Mouse (Mus musculus) limb, embryonic 13.5 days (tissue): ENCODE results near the gene Arhgap31. TPM values are rescaled to one million over a fixed set of nuclear protein-coding genes. Genes with fewer than 3 reads are reported as not detected.

Experiments used
- ATAC-seq: fragments of 200-750 bp; cut with Nextera tagmentation; 2 replicates; pipeline ENCODE4 v1.8.0; 2017; ENCODE audit warnings: low read depth, moderate number of reproducible peaks, moderate TSS enrichment; ENCODE audit not compliant: low FRiP score
- H3K27ac ChIP-seq: fragments of 300-500 bp; sonication (generic); 2 replicates; pipeline ENCODE4 v1.5.1; 2015; ENCODE audit warnings: inconsistent platforms, mild to moderate bottlenecking, moderate library complexity
- H3K27me3 ChIP-seq: fragments of 300-500 bp; sonication (generic); 2 replicates; pipeline ENCODE4 v1.6.1; 2015; ENCODE audit warnings: mild to moderate bottlenecking, inconsistent platforms
- H3K36me3 ChIP-seq: fragments of 300-500 bp; sonication (generic); 2 replicates; pipeline ENCODE4 v1.6.1; 2015; ENCODE audit warnings: inconsistent platforms, mild to moderate bottlenecking, moderate library complexity
- H3K4me1 ChIP-seq: fragments of 300-500 bp; sonication (generic); 2 replicates; pipeline ENCODE4 v1.6.1; 2015; ENCODE audit warnings: inconsistent platforms
- H3K4me2 ChIP-seq: fragments of 300-500 bp; sonication (generic); replicated peaks from 2 replicates; pipeline ENCODE4 v1.6.1; 2015; ENCODE audit warnings: inconsistent platforms, mild to moderate bottlenecking, moderate library complexity
- H3K4me3 ChIP-seq: fragments of 300-500 bp; sonication (generic); 2 replicates; pipeline ENCODE4 v1.5.1; 2015; ENCODE audit warnings: moderate library complexity, mild to moderate bottlenecking, inconsistent platforms
- H3K9ac ChIP-seq: fragments of 300-500 bp; sonication (generic); 2 replicates; pipeline ENCODE4 v1.6.1; 2015; ENCODE audit warnings: mild to moderate bottlenecking, inconsistent platforms
- H3K9me3 ChIP-seq: fragments of 300-500 bp; sonication (generic); 2 replicates; pipeline ENCODE4 v1.6.1; 2016; ENCODE audit warnings: inconsistent platforms
- WGBS: fragments of 180-500 bp; shearing (Covaris S2); methylation state at CpG from one replicate; pipeline ENCODE4 v1.1.7; 2015; 5-methylcytosine and 5-hydroxymethylcytosine counted together
- polyA plus RNA-seq: library from polyadenylated mRNA; unstranded; fragments of >200 nt; fragmentation: Nextera tagmentation; extraction: Ambion mirVana; gene quantifications from 2 replicates; pipeline ENCODE4 v1.2.1, GENCODE M21; 2015

Gene Arhgap31
- polyA plus RNA-seq, 1 experiment from 2014 or later = 14.5 TPM

DNA sequence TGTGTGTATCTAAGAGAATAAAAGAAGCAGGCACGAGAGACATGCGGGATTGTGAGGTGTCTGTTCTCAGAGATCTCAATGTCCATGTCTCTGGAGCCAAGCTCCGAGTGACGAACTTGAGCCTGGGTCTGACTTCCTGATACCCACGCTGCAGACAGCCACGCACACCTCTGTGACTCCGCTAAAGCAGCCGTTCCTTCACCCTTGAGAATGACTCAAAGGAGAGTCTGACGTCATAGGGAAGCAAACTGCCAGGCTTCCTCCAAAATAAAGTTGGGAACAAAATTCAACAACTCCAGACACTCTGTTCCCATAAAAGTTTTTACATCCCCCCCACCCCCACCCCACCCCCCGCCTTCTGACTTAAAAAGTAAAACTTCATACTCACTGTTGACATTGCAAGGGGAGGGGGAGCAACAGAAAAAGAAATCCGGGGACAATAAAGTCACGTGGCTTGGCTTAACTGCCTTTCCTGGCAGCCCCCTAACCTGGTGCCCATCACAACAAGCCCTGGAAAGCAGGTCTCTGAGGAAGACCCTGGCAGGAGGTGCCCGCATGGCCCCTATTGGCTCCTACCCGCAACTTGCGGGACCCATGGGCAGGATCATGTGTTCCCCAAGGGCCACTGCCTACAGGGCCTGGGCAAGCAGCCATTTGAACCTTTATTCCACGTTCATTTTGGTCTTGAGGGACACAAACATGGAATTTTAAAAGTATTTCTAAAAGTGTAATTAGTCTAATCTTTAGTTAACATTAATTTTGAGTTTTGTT lies 12.5 kb downstream of the Arhgap31 start:
- Histone ChIP-seq H3K9me3 (no peaks in the 10 kb centered on the region), H3K9ac (no peak overlapping the region), H3K27me3 (no peaks in the 10 kb centered on the region), H3K4me3 (no peak overlapping the region), H3K27ac (no peak overlapping the region), H3K4me2 (peak overlapping the region; percentile 19; the same call in 1 of the 2 replicates), H3K4me1 (peaks cover 38% of the 10 kb centered on the region), H3K36me3 (no peaks in the 10 kb centered on the region)
- peak; percentile 34; the same call in 1 of the 2 replicates for ATAC-seq
- 61% methylated on average over 16 of the region's 16 CpGs for whole genome bisulfite sequencing

DNA sequence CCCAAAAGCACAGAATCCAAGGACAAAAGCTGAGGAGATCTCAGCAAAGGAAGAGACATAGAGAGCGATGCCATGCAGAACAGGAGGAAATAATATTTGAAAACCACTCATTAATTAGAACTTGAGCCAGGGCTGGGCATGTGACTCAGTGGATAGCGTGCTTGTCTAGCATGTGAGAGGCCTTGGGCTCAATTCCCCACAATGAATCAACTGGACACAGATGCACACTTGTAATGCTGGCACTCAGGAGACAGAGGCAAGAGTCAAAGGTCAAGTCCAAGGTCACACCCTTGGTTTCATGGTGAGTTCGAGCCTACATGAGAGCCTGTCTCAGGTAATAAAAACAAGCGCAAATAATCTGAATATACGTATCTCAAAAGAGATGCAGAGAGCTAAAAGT lies 15.5 kb downstream of the Arhgap31 start:
- Histone ChIP-seq H3K9ac (no peak overlapping the region), H3K27ac (no peak overlapping the region), H3K27me3 (no peaks in the 10 kb centered on the region), H3K4me2 (no peak overlapping the region), H3K9me3 (no peaks in the 10 kb centered on the region), H3K4me1 (peaks cover 23% of the 10 kb centered on the region), H3K36me3 (no peaks in the 10 kb centered on the region), H3K4me3 (no peak overlapping the region)
- 85% methylated on average over 5 of the region's 5 CpGs for WGBS
- ATAC-seq = no peak

DNA sequence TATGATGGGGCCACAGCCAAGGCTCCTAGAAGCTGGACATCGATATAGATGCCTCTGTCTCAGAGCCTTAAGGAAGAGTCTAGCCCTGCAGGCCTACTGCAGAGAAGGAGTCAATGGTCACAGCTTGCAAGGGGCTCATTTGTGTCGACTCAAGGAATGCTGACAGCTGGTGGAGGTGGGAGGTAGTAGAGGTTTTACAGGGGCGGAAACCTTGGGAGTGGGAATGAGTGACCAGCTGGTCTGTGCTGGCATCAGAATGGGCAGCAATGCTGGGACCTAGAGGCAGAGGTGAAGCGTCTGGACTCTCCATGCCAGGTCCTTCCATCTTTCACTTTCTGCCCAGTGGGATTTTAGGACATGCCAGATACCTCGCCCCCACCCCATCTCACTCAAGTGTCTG lies 17.5 kb downstream of the Arhgap31 start:
- no peaks in the 10 kb centered on the region for H3K9me3 ChIP-seq
- no peak overlapping the region for H3K4me2 ChIP-seq
- 78% methylated on average over 5 of the region's 5 CpGs for WGBS
- no peak for ATAC-seq
- H3K4me1 ChIP-seq = peaks cover 6% of the 10 kb centered on the region
- H3K4me3 ChIP-seq = no peak overlapping the region
- no peak overlapping the region for H3K9ac ChIP-seq
- no peaks in the 10 kb centered on the region for H3K27me3 ChIP-seq
- no peak overlapping the region for H3K27ac ChIP-seq
- H3K36me3 ChIP-seq = no peaks in the 10 kb centered on the region

GRCm38 (mm10) chr16:38694906-38695540 lies 18.1 kb downstream of the Arhgap31 start:
- H3K27me3 ChIP-seq = no peaks in the 10 kb centered on the region
- H3K9me3 ChIP-seq = no peaks in the 10 kb centered on the region
- H3K36me3 ChIP-seq = no peaks in the 10 kb centered on the region
- no peak overlapping the region for H3K27ac ChIP-seq
- peaks cover 7% of the 10 kb centered on the region; the same call in 1 of the 2 replicates for H3K4me1 ChIP-seq
- H3K4me2 ChIP-seq = no peak overlapping the region
- H3K4me3 ChIP-seq = no peak overlapping the region
- WGBS = 91% methylated on average over 6 of the region's 6 CpGs
- H3K9ac ChIP-seq = no peak overlapping the region
- ATAC-seq = no peak

DNA sequence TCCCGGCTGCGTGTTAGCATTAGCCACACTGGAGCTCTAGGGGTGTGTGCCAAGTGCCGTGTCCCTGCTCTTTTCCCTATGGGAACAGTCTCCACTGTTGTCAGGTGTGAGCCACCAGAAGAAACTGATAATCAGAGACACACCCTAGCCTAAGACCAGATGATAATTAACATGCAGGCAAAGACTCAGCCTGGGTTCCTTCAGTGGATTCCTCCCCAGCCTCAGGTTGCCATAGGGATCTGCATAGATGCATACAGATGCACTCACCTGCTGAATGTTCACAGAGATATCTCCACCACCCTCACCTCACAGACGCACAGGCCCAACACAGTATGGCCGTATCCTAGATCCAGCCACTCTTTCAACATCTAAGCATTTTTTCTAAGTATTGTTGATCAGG lies 22.6 kb downstream of the Arhgap31 start:
- Histone ChIP-seq H3K36me3 (no peaks in the 10 kb centered on the region), H3K9me3 (no peaks in the 10 kb centered on the region), H3K9ac (no peak overlapping the region), H3K27ac (no peak overlapping the region; the same call in 1 of the 2 replicates), H3K4me1 (peaks cover 39% of the 10 kb centered on the region), H3K27me3 (no peaks in the 10 kb centered on the region), H3K4me3 (no peak overlapping the region), H3K4me2 (no peak overlapping the region)
- ATAC-seq = no peak
- 91% methylated on average over 5 of the region's 5 CpGs for WGBS

DNA sequence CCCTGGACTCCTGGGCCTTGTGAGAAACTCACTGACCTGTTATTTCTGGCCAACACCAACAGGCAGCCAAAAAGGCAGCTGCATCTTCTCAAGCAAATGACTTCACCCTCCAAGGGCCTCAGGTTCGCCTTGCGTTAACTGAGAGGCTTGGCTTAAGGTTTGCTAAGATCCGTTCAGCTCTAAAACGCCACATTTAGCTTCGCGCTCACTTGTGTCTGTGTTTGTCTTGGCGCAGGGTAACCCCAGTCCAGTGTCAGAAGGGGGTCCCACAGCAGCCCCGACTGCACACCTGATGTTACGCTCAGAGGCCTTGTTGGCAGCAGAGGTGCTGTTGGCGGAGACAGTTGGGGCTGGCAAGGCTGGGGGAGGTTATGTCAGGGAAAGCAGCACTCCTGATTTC lies 23.3 kb downstream of the Arhgap31 start:
- 56% methylated on average over 10 of the region's 10 CpGs for WGBS
- H3K4me2 ChIP-seq = no peak overlapping the region

DNA sequence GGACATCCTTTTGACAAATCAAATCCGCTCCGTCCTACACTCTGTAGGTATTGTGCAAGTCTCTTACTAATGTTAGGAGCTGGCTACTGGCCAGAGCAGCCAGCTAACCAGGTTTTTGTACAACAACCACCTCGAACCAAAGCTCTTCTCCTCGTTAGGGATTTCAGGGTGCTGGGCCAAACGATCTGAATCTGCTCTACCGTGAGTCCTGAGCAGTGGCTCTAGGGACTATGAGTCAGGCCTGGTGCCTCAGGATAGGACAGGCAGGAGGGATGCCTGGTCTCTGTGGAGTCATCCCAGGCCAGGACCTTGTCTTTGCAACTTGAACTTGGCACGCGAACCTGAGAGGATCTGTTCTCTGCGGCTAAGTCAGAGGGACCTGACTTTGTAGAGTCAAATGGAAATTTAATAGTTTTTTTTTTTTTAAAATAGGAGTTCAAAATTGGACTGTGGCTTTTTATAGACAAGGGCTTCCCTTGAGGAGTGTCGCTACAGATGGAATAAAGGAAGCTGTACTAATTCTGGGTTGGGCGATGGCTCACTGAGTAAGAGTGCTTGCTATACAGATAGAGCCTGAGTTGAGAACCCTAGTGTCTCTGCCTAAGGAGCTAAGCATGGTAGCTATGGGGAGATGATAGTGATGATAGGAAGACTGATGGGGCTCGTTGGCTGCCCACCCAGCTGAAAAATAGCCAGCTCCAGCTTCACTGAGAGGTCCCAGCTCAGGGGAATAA lies 24.4 kb downstream of the Arhgap31 start:
- no peak for ATAC-seq
- WGBS = 69% methylated on average over 12 of the region's 12 CpGs
- Histone ChIP-seq H3K4me1 (peaks cover 39% of the 10 kb centered on the region), H3K27ac (peak overlapping the region; percentile 76), H3K27me3 (no peaks in the 10 kb centered on the region), H3K36me3 (no peaks in the 10 kb centered on the region), H3K4me2 (peak overlapping the region; percentile 41), H3K4me3 (no peak overlapping the region), H3K9me3 (no peaks in the 10 kb centered on the region), H3K9ac (no peak overlapping the region)

More for the DNA sequence above, 23.3 kb downstream of the Arhgap31 start:
- Histone ChIP-seq H3K9ac (no peak overlapping the region), H3K4me1 (peaks cover 39% of the 10 kb centered on the region), H3K9me3 (no peaks in the 10 kb centered on the region), H3K27me3 (no peaks in the 10 kb centered on the region), H3K36me3 (no peaks in the 10 kb centered on the region), H3K27ac (peak overlapping the region; percentile 48; the same call in 1 of the 2 replicates), H3K4me3 (no peak overlapping the region)
- peak; percentile 46 for ATAC-seq

GRCm38 (mm10) chr16:38687673-38688072 lies 25.4 kb downstream of the Arhgap31 start:
- no peaks in the 10 kb centered on the region for H3K36me3 ChIP-seq
- H3K9me3 ChIP-seq = no peaks in the 10 kb centered on the region
- WGBS = 40% methylated on average over 6 of the region's 6 CpGs
- no peak overlapping the region for H3K9ac ChIP-seq
- H3K27me3 ChIP-seq = no peaks in the 10 kb centered on the region
- ATAC-seq = peak; percentile 82; the same call in 1 of the 2 replicates
- peak overlapping the region; percentile 81 for H3K27ac ChIP-seq
- H3K4me2 ChIP-seq = peak overlapping the region; percentile 41
- peaks cover 46% of the 10 kb centered on the region for H3K4me1 ChIP-seq
- no peak overlapping the region for H3K4me3 ChIP-seq

- ATAC-seq = no peak
- H3K27ac ChIP-seq = no peak overlapping the region
- H3K36me3 ChIP-seq = no peaks in the 10 kb centered on the region
- peaks cover 40% of the 10 kb centered on the region for H3K4me1 ChIP-seq
- H3K27me3 ChIP-seq = no peaks in the 10 kb centered on the region
- H3K4me3 ChIP-seq = no peak overlapping the region
- WGBS = 38% methylated on average over 7 of the region's 7 CpGs
- H3K4me2 ChIP-seq = no peak overlapping the region
- H3K9ac ChIP-seq = no peak overlapping the region
- no peaks in the 10 kb centered on the region for H3K9me3 ChIP-seq
Measured at GRCm38 (mm10) chr16:38683094-38683493, 30.0 kb downstream of the Arhgap31 start.

GRCm38 (mm10) chr16:38681313-38681712 lies 31.8 kb downstream of the Arhgap31 start:
- Histone ChIP-seq H3K36me3 (no peaks in the 10 kb centered on the region), H3K27me3 (no peaks in the 10 kb centered on the region), H3K4me3 (no peak overlapping the region), H3K27ac (no peak overlapping the region), H3K9ac (no peak overlapping the region), H3K9me3 (no peaks in the 10 kb centered on the region), H3K4me1 (peaks cover 25% of the 10 kb centered on the region), H3K4me2 (no peak overlapping the region)
- WGBS = 84% methylated on average over 2 of the region's 2 CpGs
- ATAC-seq = no peak

GRCm38 (mm10) chr16:38679431-38680021 lies 33.5 kb downstream of the Arhgap31 start:
- peak overlapping the region; percentile 70; the same call in 1 of the 2 replicates for H3K27ac ChIP-seq
- 0 out of 2 replicates have a peak overlapping the region, but pooled peaks have one; percentile 35 for H3K9ac ChIP-seq
- H3K27me3 ChIP-seq = no peaks in the 10 kb centered on the region
- H3K4me3 ChIP-seq = peak overlapping the region; percentile 5; the same call in 1 of the 2 replicates
- peaks cover 25% of the 10 kb centered on the region for H3K4me1 ChIP-seq
- H3K4me2 ChIP-seq = peak overlapping the region; percentile 44
- H3K36me3 ChIP-seq = no peaks in the 10 kb centered on the region
- ATAC-seq = peak; percentile 52
- 29% methylated on average over 12 of the region's 12 CpGs for WGBS
- H3K9me3 ChIP-seq = no peaks in the 10 kb centered on the region
